Mouse (Mus musculus) liver, embryonic 13.5 days (tissue): ENCODE results near the gene Thrb. TPM values are rescaled to one million over a fixed set of nuclear protein-coding genes. Genes with fewer than 3 reads are reported as not detected.

Experiments
- ATAC-seq: fragments of 200-750 bp; cut with Nextera tagmentation; 2 replicates; pipeline ENCODE4 v1.8.0; 2017; ENCODE audit warnings: low read depth, mild to moderate bottlenecking, moderate number of reproducible peaks, moderate library complexity
- DNase-seq: peaks from one replicate; pipeline ENCODE4 v3.0.0; 2022
- H3K27ac ChIP-seq: fragments of 300-500 bp; sonication (generic); 2 replicates; pipeline ENCODE4 v1.5.1; 2015; ENCODE audit warnings: moderate library complexity, mild to moderate bottlenecking, inconsistent platforms
- H3K27me3 ChIP-seq: fragments of 300-500 bp; sonication (generic); 2 replicates; pipeline ENCODE4 v1.6.1; 2015; ENCODE audit warnings: mild to moderate bottlenecking, inconsistent platforms
- H3K36me3 ChIP-seq: fragments of 300-500 bp; sonication (generic); 2 replicates; pipeline ENCODE4 v1.6.1; 2015; ENCODE audit warnings: mild to moderate bottlenecking, inconsistent platforms
- H3K4me1 ChIP-seq: fragments of 300-500 bp; sonication (generic); replicated peaks from 2 replicates; pipeline ENCODE4 v1.6.1; 2015; ENCODE audit warnings: inconsistent platforms
- H3K4me2 ChIP-seq: fragments of 300-500 bp; sonication (generic); 2 replicates; pipeline ENCODE4 v1.6.1; 2015; ENCODE audit warnings: inconsistent platforms, mild to moderate bottlenecking, moderate library complexity
- H3K4me3 ChIP-seq: fragments of 300-500 bp; sonication (generic); replicated peaks from 2 replicates; pipeline ENCODE4 v1.5.1; 2015; ENCODE audit warnings: mild to moderate bottlenecking, inconsistent platforms
- H3K9ac ChIP-seq: fragments of 300-500 bp; sonication (generic); 2 replicates; pipeline ENCODE4 v1.6.1; 2015; ENCODE audit warnings: mild to moderate bottlenecking, inconsistent platforms
- H3K9me3 ChIP-seq: fragments of 300-500 bp; sonication (generic); replicated peaks from 2 replicates; pipeline ENCODE4 v1.6.1; 2016; ENCODE audit warnings: inconsistent platforms
- WGBS: fragments of 180-500 bp; shearing (Covaris S2); methylation state at CpG from one replicate; pipeline ENCODE4 v1.1.7; 2015; ENCODE audit not compliant: insufficient replicate concordance; 5-methylcytosine and 5-hydroxymethylcytosine counted together
- polyA plus RNA-seq: library from polyadenylated mRNA; unstranded; fragments of >200 nt; fragmentation: Nextera tagmentation; extraction: Ambion mirVana; gene quantifications from 2 replicates; pipeline ENCODE4 v1.2.1, GENCODE M21; 2015

Gene Thrb
- polyA plus RNA-seq, 1 experiment from 2014 or later: 1.3 TPM

GRCm38 (mm10) chr14:17786249-17786648 is 126.2 kb downstream of the Thrb start:
- DNase-seq (no peak), ATAC-seq (no peak)
- no peaks in the 10 kb centered on the region for H3K27me3 ChIP-seq
- no peak overlapping the region for H3K9ac ChIP-seq
- H3K4me1 ChIP-seq: no peaks in the 10 kb centered on the region
- peak overlapping the region; percentile 36; the same call in 1 of the 2 replicates for H3K27ac ChIP-seq
- no peaks in the 10 kb centered on the region for H3K36me3 ChIP-seq
- no peaks in the 10 kb centered on the region for H3K9me3 ChIP-seq
- no peak overlapping the region for H3K4me2 ChIP-seq
- whole genome bisulfite sequencing: 32% methylated on average over 2 of the region's 2 CpGs
- H3K4me3 ChIP-seq: no peak overlapping the region

- Histone ChIP-seq H3K27ac (no peak overlapping the region), H3K4me3 (no peak overlapping the region), H3K36me3 (no peaks in the 10 kb centered on the region), H3K27me3 (no peaks in the 10 kb centered on the region), H3K4me2 (no peak overlapping the region), H3K4me1 (no peaks in the 10 kb centered on the region), H3K9ac (no peak overlapping the region), H3K9me3 (no peaks in the 10 kb centered on the region)
- DNase-seq (no peak), ATAC-seq (no peak)
- WGBS: 47% methylated on average over 3 of the region's 3 CpGs
Measured at GRCm38 (mm10) chr14:17803934-17804602, 144.0 kb downstream of the Thrb start.

GRCm38 (mm10) chr14:17811051-17811450 is 151.0 kb downstream of the Thrb start:
- ATAC-seq (no peak), DNase-seq (no peak)
- Histone ChIP-seq H3K36me3 (no peaks in the 10 kb centered on the region), H3K27ac (no peak overlapping the region), H3K27me3 (no peaks in the 10 kb centered on the region), H3K9me3 (no peaks in the 10 kb centered on the region), H3K4me1 (no peaks in the 10 kb centered on the region), H3K9ac (no peak overlapping the region), H3K4me2 (no peak overlapping the region), H3K4me3 (no peak overlapping the region)
- WGBS: 51% methylated on average over 4 of the region's 4 CpGs

GRCm38 (mm10) chr14:17812414-17812813 is 152.4 kb downstream of the Thrb start:
- H3K27me3 ChIP-seq: no peaks in the 10 kb centered on the region
- H3K27ac ChIP-seq: no peak overlapping the region
- no peak overlapping the region for H3K9ac ChIP-seq
- no peaks in the 10 kb centered on the region for H3K9me3 ChIP-seq
- H3K4me1 ChIP-seq: no peaks in the 10 kb centered on the region
- no peaks in the 10 kb centered on the region for H3K36me3 ChIP-seq
- H3K4me3 ChIP-seq: no peak overlapping the region
- H3K4me2 ChIP-seq: no peak overlapping the region
- ATAC-seq: no peak
- no peak for DNase-seq
- 46% methylated on average over 5 of the region's 5 CpGs for WGBS

GRCm38 (mm10) chr14:17815103-17815502 is 155.0 kb downstream of the Thrb start:
- no peak for DNase-seq
- 35% methylated on average over 2 of the region's 2 CpGs for WGBS
- no peaks in the 10 kb centered on the region for H3K27me3 ChIP-seq

GRCm38 (mm10) chr14:17818086-17818485 is 158.0 kb downstream of the Thrb start:
- no peak overlapping the region for H3K4me2 ChIP-seq
- H3K27me3 ChIP-seq: no peaks in the 10 kb centered on the region
- DNase-seq (no peak), ATAC-seq (no peak)
- H3K9ac ChIP-seq: no peak overlapping the region
- H3K4me3 ChIP-seq: no peak overlapping the region
- H3K4me1 ChIP-seq: no peaks in the 10 kb centered on the region
- H3K36me3 ChIP-seq: no peaks in the 10 kb centered on the region
- no peak overlapping the region for H3K27ac ChIP-seq
- WGBS: 65% methylated on average over 2 of the region's 2 CpGs
- no peaks in the 10 kb centered on the region for H3K9me3 ChIP-seq

More at GRCm38 (mm10) chr14:17815103-17815502, 155.0 kb downstream of the Thrb start:
- Histone ChIP-seq H3K27ac (no peak overlapping the region), H3K4me1 (no peaks in the 10 kb centered on the region), H3K4me3 (no peak overlapping the region), H3K9ac (no peak overlapping the region), H3K4me2 (no peak overlapping the region), H3K36me3 (no peaks in the 10 kb centered on the region), H3K9me3 (no peaks in the 10 kb centered on the region)
- ATAC-seq: no peak

- 69% methylated on average over 7 of the region's 7 CpGs for whole genome bisulfite sequencing
- Histone ChIP-seq H3K4me2 (no peak overlapping the region), H3K27ac (no peak overlapping the region), H3K4me1 (no peaks in the 10 kb centered on the region), H3K36me3 (no peaks in the 10 kb centered on the region), H3K9me3 (no peaks in the 10 kb centered on the region), H3K27me3 (no peaks in the 10 kb centered on the region), H3K9ac (no peak overlapping the region), H3K4me3 (no peak overlapping the region)
- no peak for DNase-seq
- no peak for ATAC-seq
Measured at GRCm38 (mm10) chr14:17822754-17823153, 162.7 kb downstream of the Thrb start.

GRCm38 (mm10) chr14:17827401-17827800 is 167.3 kb downstream of the Thrb start:
- Histone ChIP-seq H3K9ac (no peak overlapping the region), H3K4me3 (no peak overlapping the region), H3K27ac (no peak overlapping the region), H3K27me3 (no peaks in the 10 kb centered on the region), H3K4me2 (no peak overlapping the region), H3K4me1 (no peaks in the 10 kb centered on the region), H3K36me3 (no peaks in the 10 kb centered on the region), H3K9me3 (no peaks in the 10 kb centered on the region)
- DNase-seq: no peak
- WGBS: 60% methylated on average over 6 of the region's 6 CpGs
- no peak for ATAC-seq

- H3K9ac ChIP-seq: no peak overlapping the region
- WGBS: 54% methylated on average over 1 of the region's 1 CpGs
- H3K4me1 ChIP-seq: no peaks in the 10 kb centered on the region
- H3K36me3 ChIP-seq: no peaks in the 10 kb centered on the region
- H3K27me3 ChIP-seq: no peaks in the 10 kb centered on the region
- H3K4me3 ChIP-seq: no peak overlapping the region
- DNase-seq (no peak), ATAC-seq (no peak)
- no peak overlapping the region for H3K4me2 ChIP-seq
- no peaks in the 10 kb centered on the region for H3K9me3 ChIP-seq
- H3K27ac ChIP-seq: no peak overlapping the region
Measured at GRCm38 (mm10) chr14:17835738-17836137, 175.7 kb downstream of the Thrb start.

- 67% methylated on average over 1 of the region's 1 CpGs for WGBS
- ATAC-seq (no peak), DNase-seq (no peak)
- no peaks in the 10 kb centered on the region for H3K9me3 ChIP-seq
- no peaks in the 10 kb centered on the region for H3K36me3 ChIP-seq
- no peak overlapping the region for H3K4me2 ChIP-seq
- no peaks in the 10 kb centered on the region for H3K4me1 ChIP-seq
- H3K27ac ChIP-seq: no peak overlapping the region
- no peaks in the 10 kb centered on the region for H3K27me3 ChIP-seq
- H3K4me3 ChIP-seq: no peak overlapping the region
- no peak overlapping the region for H3K9ac ChIP-seq
Measured at GRCm38 (mm10) chr14:17836766-17837165, 176.7 kb downstream of the Thrb start.

GRCm38 (mm10) chr14:17845003-17845697 is 185.1 kb downstream of the Thrb start:
- Histone ChIP-seq H3K27me3 (no peaks in the 10 kb centered on the region), H3K4me3 (no peak overlapping the region), H3K9me3 (no peaks in the 10 kb centered on the region), H3K27ac (no peak overlapping the region), H3K4me1 (no peaks in the 10 kb centered on the region; the same call in 1 of the 2 replicates), H3K4me2 (no peak overlapping the region), H3K9ac (no peak overlapping the region), H3K36me3 (no peaks in the 10 kb centered on the region)
- DNase-seq (no peak), ATAC-seq (no peak)
- WGBS: 60% methylated on average over 5 of the region's 5 CpGs

GRCm38 (mm10) chr14:17845871-17846270 is 185.8 kb downstream of the Thrb start:
- no peak overlapping the region for H3K4me2 ChIP-seq
- WGBS: 47% methylated on average over 6 of the region's 6 CpGs
- no peak overlapping the region for H3K4me3 ChIP-seq
- H3K4me1 ChIP-seq: no peaks in the 10 kb centered on the region; the same call in 1 of the 2 replicates
- H3K27ac ChIP-seq: no peak overlapping the region
- DNase-seq: no peak
- no peaks in the 10 kb centered on the region for H3K9me3 ChIP-seq
- ATAC-seq: peak; percentile 41
- no peaks in the 10 kb centered on the region for H3K27me3 ChIP-seq
- H3K36me3 ChIP-seq: no peaks in the 10 kb centered on the region
- no peak overlapping the region for H3K9ac ChIP-seq
